Mouse (Mus musculus): ENCODE results near the gene Cep152. TPM values are rescaled to one million over a fixed set of nuclear protein-coding genes. Genes with fewer than 3 reads are reported as not detected.

Gene Cep152
- total RNA-seq, 2 experiments from 2014 or later = 1.4 to 1.5 TPM

DNA sequence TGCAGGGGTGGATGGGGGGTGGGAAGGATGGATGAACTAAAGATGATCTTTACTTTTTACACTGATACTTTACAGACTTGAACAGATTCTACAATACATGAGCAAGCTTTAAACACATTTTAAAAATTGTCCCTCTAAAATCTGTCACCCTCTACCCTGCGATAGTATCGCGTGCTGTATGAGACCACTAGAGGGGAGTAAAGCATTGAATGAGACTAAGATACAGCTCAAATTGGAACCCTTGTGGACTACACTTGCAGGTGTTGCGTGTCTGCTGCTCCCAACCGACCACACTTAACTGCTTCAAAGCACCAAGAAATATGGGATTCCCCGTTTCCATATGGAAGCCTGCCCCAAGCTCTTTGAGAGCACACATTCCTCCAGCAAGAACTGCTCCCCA is 69.1 kb downstream of the Cep152 start:
- DNase-seq = no peak

DNA sequence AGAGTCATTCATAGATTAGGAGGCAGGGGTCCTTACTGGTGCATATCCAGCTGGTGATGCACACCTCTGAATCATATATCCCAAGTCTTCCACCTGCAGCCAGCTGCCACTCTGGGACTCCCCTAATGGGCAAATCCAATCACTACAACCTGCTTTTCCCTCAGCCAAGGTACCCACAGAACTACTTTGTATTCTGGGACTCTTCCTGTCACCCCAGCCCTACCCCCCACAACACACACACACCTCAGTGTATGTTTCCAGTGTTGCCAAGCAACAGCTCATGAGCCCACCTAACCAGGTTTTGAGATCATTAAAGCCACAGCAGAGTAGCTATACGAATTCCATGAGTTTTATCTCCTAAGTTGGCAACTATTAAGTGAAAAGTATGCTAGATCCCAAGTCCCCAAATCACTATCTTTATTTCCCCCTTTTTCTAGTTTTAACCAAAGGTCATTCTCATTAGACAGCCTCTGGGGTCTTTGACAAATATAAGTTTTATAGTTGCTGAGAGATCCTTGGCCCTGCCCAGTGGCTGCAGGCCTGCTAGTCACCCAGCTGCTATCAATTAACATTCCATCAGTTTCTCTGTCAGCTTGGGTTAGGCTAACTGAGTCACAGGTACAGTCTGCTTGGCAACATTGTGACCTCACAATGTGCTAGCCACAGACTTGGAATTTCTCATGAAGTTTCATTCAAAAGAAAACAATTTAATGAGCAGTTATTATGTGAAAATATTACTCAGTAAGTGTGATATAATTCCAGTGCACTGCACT is 75.9 kb downstream of the Cep152 start:
- no peak for DNase-seq

DNA sequence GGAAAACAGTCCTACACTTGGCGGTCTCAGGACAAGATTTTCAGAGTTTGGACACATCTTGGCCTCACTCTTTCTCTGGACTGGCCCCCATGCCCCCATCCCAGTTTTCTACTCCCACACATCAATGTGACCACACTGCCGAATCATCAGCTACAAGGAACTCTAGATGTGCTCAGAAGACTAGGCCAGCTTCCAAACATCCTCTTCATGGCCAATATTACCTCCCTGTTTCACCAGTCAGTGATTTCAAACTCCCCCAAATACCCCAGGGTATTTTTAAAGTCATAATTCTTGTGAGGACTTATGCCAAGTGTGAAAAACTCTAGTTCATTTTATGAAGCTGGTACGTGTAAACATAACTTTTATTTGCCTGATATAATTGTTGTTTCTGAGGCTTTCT is 79.9 kb downstream of the Cep152 start:
- DNase-seq = peak in 1 of 2 experiments; percentile 42

DNA sequence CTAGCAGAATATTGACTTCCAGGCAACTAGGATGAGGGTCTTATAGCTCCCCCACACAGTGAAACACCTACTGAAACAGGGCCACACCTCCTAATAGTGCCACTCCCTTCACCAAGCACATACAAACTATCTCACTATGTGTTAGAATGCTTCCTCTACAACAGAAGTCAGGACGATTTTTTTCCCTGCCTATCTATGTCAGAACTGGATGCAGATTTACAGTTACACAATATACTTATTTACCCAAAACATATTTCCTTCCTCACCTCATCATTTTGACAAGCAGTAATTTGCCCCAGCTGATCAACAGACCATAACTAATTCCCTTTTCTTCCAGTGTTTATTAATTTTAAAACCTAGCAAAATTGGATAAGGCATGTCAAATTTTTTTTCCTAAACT is 81.3 kb downstream of the Cep152 start:
- DNase-seq = no peak

DNA sequence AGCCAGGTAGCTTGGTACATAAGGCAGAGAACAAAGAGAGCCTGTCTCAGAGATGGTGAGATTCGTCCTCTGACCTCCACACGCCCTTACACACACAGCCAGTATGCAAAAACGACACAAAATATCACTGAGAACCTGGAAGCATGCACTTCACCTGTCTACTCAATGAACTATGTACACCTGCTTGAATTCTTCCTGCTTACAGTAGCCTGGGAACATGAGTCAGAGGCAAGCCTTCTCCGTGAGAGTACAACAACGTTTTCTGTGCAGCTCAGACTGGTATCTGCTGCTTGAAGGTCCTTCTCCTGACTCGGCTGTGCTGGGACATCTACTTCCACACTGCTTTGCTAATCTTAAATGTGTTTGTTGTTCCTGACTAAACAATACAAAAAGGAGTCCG is 83.5 kb downstream of the Cep152 start:
- no peak for DNase-seq

DNA sequence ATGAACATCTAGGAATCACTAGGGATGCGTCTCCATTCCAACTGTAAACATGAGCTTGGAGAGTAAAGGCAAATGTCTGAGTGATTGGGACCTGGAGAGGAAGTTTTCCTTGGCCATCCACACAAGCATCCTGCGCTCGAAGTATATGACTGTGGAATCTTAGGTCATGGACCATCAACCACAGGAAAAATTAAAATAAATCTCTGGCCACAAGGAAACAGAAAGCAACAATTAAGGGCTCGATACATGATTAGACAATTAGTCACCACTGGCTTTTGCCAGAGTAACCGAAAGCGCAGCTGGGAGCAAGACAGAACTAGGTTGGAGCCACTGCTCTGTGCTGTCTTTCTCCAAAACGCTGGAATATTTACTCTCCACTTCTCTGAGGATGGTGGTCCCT is 84.3 kb downstream of the Cep152 start:
- DNase-seq = peak; percentile 30 to 36

DNA sequence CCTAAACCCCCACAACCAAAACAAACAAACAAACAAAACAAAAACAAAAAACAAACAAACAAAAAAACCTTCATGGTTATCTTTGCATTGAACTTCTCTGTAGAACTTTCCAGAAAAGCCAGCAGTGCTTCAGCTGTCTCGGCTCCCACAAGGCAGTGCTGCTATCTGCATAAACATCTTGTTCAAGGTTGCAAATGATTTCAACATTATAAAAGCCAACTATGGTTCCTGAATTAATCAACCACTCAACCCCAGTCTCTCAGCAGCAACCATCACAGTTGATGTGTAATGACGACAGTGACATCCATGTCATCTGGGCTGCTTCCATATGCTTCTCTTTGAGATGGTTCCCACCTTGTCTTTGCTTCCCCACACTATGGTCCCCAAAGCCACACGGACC is 85.3 kb downstream of the Cep152 start:
- no peak for DNase-seq

DNA sequence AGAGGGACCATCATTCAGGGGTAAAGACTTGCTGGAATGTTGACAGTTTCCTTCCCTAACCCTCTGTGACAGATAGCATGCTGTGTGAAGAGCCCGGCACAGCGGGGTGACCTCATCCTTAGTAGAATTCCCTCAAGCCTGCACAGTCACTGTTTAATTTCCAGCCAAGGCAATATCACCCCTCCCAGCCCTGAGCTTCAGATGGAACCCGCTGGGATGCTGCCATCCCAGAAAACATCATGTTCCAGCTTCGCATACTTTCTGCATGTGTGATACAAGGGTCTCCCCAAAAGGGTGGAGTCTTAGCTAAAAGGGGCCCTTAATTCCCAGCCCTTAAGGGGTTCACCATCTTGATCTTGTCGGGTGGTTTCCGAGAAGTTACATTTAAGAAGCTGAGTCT is 94.2 kb downstream of the Cep152 start:
- DNase-seq = peak; percentile 66 to 80

DNA sequence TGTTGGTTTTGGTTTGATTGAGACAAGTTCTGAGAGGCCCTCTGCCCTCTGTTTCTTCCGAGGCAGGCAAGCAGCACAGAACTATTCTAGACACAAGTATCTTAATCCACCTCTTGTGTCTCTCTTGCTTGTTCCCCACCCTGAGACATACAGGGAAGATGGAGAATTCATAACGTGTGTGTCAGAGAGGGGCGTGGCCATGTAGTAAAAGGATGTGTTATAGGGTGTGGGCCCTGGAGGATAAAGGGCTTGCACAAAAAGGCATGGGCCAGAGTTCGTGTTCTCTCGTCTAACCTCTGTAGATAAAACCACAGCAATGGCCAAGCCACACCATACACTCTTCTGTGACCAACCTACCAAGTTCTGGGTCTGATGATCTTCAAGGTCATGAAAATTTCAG is 98.3 kb downstream of the Cep152 start:
- no peak for DNase-seq

DNA sequence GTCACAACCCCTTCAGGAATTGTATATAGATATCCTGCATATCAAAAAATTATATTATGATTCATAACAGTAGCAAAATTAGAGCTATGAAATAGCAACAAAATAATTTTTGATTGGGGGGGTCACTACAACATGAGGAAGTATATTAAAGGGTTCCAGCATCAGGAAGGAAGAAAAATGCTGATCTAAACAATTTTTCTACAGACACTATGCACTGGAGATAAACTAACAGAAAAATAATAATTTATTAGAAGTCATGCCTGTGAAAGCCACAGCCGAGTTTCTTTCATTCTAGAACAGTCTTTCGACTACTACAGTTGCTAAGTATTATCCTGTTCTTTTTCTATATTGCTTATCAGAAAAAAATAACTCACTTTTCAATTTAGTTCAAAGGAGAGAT is 99.4 kb downstream of the Cep152 start:
- DNase-seq = no peak

DNA sequence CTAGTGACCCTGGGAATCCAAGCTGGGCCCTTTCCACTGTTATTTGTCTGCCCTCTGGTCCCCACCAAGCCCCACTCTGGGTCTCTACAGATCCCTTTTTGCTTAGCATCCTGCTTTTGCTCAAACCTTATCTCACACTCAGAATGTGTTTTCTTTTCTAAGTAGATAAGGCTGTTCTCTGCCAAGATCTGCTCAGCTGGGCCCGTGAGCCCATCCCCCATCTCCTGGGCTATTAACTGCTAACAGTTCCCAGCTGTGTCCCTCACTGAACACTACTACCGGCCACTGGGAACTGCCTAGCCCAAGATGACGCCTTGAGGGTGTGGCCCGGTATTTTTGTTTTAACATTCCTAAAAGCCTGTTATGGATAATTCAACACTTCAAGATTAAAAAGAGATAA is 108.3 kb downstream of the Cep152 start:
- DNase-seq = peak; percentile 77 to 86

DNA sequence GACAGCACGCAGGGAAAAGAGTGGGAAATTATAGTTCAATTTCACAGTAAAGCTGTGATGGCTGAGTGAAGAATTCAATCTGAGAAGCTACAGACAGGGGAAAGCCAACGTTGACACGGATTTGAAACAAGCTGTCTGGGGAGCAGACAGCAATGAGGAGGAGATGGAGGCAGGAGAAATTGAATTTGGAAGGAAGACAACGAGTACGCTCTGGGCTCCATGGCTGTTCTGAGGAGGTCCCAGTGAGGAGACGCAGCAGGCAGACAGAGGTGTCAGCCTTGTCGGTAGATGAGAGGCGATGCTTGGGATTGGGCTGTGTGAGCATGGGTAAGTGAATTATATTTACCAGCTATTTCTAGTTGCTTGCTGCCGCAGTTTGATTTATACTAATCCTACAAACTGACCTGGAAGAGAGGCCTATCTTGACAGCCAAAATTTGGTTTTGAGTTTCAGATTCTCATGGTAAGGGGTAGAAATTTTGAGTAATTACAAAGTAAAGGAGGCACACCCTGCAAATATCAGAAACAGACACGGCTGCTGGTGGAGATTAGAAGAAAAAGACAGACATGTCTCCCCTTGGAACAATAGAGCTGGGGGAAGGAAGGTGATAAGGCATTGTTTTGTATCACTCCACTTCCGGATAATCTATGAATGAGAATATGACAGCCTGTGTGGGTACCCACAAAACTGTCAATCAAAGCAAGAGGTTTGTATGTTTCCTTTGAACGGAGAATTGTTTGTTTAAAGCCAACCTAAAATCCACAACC is 109.4 kb downstream of the Cep152 start:
- DNase-seq = no peak

DNA sequence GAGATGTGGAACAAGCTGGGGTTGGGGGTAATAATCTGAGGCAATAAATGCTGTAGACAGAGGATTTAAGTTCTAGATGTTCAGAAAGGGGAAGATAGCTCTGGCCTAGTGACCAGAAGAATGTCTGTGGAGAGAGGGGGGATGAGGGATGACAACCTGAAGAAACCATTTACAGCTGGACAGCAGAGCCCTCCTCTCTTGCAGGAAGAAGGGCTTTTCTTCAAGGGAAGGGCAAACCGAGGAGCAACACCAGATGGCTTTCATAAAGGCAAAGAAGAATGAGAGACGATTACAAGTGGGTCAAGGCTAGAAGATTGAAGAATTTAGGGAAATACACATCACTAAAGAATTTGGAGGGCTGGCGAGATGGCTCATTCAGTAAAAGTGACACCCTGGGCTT is 110.5 kb downstream of the Cep152 start:
- DNase-seq = peak in 1 of 2 experiments; percentile 33

Other genes with a start within 250 kb of the Cep152 start
- under 1 TPM; 0.30 to 0.41 TPM for gene Gm9913, start 120.0 kb downstream of the Cep152 start, total RNA-seq (2021)
- 10 to 100 TPM; 28.6 to 33.5 TPM for gene Fbn1, start 117.1 kb downstream of the Cep152 start, total RNA-seq (2021)
- 10 to 100 TPM; 48.8 to 51.8 TPM for gene Eid1, start 48.0 kb upstream of the Cep152 start, total RNA-seq (2021)
- under 1 TPM; 0.51 to 0.67 TPM for gene Shc4, start 99.0 kb upstream of the Cep152 start, total RNA-seq (2021)
- 10 to 100 TPM; 24.1 to 26.6 TPM for gene Secisbp2l, start 157.8 kb upstream of the Cep152 start, total RNA-seq (2021)
- 10 to 100 TPM; 12.1 to 12.7 TPM for gene Galk2, start 234.0 kb upstream of the Cep152 start, total RNA-seq (2021)
- gene Cops2, start 234.0 kb upstream of the Cep152 start, total RNA-seq (2021) = 10 to 100 TPM; 84.1 to 89.4 TPM

Measured in heart, adult 18-20 months (tissue).